Mouse (Mus musculus) induced T-regulatory cell, adult 2 months (primary cell): ENCODE measurements around the gene Fam45a.

Experiments used
- DNase-seq: peaks from one replicate; pipeline ENCODE4 v3.0.0-alpha.2; 2012; ENCODE audit warnings: low read depth

The Fam45a gene

GRCm38 (mm10) chr19:60811098-60812035 is at the start of gene Fam45a:
Fam45a (plus strand) TSS chr19:60811585.
- peak; percentile 95 for DNase-seq

GRCm38 (mm10) chr19:60773366-60773765 is 38.0 kb upstream of the Fam45a start:
- no peak for DNase-seq

GRCm38 (mm10) chr19:60782034-60782433 is 29.4 kb upstream of the Fam45a start:
- DNase-seq, result no peak

- no peak for DNase-seq
Measured at GRCm38 (mm10) chr19:60784712-60785111, 26.7 kb upstream of the Fam45a start.

- DNase-seq, result peak; percentile 16
Measured at GRCm38 (mm10) chr19:60787465-60788150, 23.8 kb upstream of the Fam45a start.

GRCm38 (mm10) chr19:60788214-60788960 is 23.0 kb upstream of the Fam45a start:
- DNase-seq, result peak; percentile 34

- no peak for DNase-seq
Measured at GRCm38 (mm10) chr19:60789452-60789851, 21.9 kb upstream of the Fam45a start.

GRCm38 (mm10) chr19:60789919-60790506 is 21.4 kb upstream of the Fam45a start:
- DNase-seq, result peak; percentile 75

- DNase-seq, result peak; percentile 96
Measured at GRCm38 (mm10) chr19:60790551-60791161, 20.7 kb upstream of the Fam45a start, which contains the start of gene Eif3a. Eif3a (minus strand) TSS chr19:60790658.

GRCm38 (mm10) chr19:60791164-60791563 is 20.2 kb upstream of the Fam45a start:
- no peak for DNase-seq

- no peak for DNase-seq
Measured at GRCm38 (mm10) chr19:60793170-60793707, 18.1 kb upstream of the Fam45a start.

- no peak for DNase-seq
Measured at GRCm38 (mm10) chr19:60795244-60795643, 16.1 kb upstream of the Fam45a start.

- no peak for DNase-seq
Measured at GRCm38 (mm10) chr19:60797415-60797814, 14.0 kb upstream of the Fam45a start.

- no peak for DNase-seq
Measured at GRCm38 (mm10) chr19:60799867-60800569, 11.4 kb upstream of the Fam45a start.

GRCm38 (mm10) chr19:60804903-60805302 is 6.5 kb upstream of the Fam45a start:
- no peak for DNase-seq

- no peak for DNase-seq
Measured at GRCm38 (mm10) chr19:60809927-60810326, 1.5 kb upstream of the Fam45a start.

GRCm38 (mm10) chr19:60812036-60812389 is 628 bp downstream of the Fam45a start:
- no peak for DNase-seq

GRCm38 (mm10) chr19:60813133-60813532 is 1.7 kb downstream of the Fam45a start:
- DNase-seq, result no peak

- DNase-seq, result no peak
Measured at GRCm38 (mm10) chr19:60818677-60819076, 7.3 kb downstream of the Fam45a start.

- DNase-seq, result peak; percentile 84
Measured at GRCm38 (mm10) chr19:60837747-60838146, 26.4 kb downstream of the Fam45a start.

- DNase-seq, result no peak
Measured at GRCm38 (mm10) chr19:60843324-60843723, 31.9 kb downstream of the Fam45a start.
